Mouse (Mus musculus): Measurements from ENCODE around the gene Arpc1a.
A peak's percentile ranks its signal among the peaks of the same experiment; 100 is the strongest.

DNA sequence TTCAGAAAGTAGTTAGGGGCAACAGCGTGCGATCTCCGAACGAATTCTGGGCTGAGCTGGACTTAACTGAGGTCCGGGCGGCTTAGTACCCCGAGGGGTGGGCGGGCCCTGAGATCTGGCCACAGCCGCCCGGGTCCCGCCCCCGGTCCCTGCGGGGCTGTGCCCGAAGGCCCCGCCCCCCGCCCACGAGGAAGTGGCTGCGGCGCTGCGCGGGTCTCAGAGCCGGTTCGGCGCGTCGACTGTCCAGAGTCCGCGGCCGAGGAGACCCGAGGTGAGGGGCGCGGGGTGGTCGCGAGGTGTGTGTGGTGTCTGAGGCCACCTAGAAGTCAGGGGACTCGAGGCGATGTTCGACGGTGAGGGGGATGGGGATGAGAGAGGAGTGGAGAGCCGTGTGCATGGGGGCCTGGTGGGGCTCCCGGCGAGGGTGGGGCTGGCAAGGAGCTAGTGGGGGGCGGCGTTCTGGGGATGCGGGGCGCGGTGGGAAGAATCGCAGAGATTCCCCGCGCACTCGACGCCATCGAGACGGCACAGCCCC lies 30.5 kb downstream of the Arpc1a start, which contains the start of gene Arpc1b:
- TF ChIP-seq CTCF (IDR thresholded peaks at IDR 0.05; ENCODE audit: extremely low read depth, insufficient read depth, insufficient read length, insufficient replicate concordance) (no peak), POLR2A (IDR thresholded peaks at IDR 0.05; ENCODE audit: low read depth, low read length) (peak; percentile 92)

All from spleen, adult 2 months (tissue).